Mouse (Mus musculus): ENCODE measurements at regions not wholly inside any gene's neighbourhood (a gene's known extent, or its start where the extent isn't known, plus 50 kb on each side); places are given as distances from the start of the nearest gene placed in this dataset.

DNA sequence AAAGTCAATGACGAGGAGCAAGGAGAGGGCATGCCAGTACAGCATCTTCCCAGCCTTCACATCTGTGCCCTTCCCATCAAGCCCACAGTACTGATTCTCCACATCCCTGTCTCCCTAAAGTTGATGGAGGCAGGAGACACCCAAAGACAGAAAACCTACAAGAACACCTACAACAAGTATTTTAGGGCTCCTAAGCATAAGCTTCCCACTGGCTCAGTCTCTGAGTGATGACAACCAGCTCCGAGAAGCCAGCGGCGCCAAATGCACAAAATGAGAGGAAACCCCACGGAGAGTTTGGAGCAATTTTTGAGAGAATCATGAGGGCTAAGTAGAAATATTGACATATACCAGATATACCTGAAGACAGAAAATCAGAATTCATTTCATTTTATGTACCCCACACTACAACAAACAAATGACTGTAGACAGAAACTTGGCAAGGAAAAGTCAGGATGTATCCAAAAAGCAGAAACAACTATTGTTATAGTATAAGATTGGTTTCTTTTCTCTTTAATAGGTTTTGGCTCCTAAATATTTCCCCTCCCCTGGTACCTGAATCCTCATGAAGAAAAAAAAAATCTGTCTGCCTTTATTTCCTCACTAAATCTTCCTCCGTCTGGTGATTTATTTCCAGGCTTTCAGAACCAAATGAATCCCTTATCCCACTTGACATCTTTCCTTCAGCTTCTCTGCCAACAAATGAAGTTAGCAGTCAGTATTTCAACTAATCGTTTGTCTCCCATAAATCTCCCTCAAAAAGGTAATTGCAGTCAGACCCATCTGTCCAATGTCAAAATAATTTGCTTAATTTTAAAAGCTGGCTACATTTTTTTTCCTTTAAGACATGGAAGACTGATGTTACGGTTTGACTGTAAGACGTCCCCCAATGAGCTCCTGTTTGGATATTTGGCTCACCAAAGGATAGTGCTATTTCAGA is 102.0 kb downstream of the Actbl2 start:
- 64% methylated on average over 9 of the region's 9 CpGs for WGBS
- Histone ChIP-seq H3K4me3 (no peak overlapping the region), H3K36me3 (no peaks in the 10 kb centered on the region), H3K27me3 (no peaks in the 10 kb centered on the region), H3K9me3 (no peaks in the 10 kb centered on the region), H3K27ac (no peak overlapping the region), H3K9ac (no peak overlapping the region), H3K4me1 (no peaks in the 10 kb centered on the region), H3K4me2 (replicated peaks) (no peak overlapping the region)
- no peak for ATAC-seq (ENCODE audit: low FRiP score, low read depth)

DNA sequence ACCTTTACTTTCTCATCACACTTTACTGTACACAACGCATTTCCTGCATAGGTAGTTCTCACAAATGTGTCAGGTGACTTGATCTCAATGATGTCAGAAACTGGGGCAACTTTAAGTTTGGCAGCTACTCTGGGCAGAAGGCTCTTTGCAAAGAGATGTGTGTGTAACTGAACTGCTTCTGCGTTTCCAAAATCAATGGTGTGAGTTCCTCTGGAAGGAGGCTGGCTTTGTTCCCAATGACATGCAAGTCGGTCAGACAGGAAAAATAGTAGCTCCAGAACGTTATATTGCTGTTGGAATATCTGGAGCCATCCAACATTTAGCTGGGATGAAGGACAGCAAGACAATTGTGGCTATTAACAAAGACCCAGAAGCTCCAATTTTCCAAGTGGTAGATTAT is 106.6 kb downstream of the Actbl2 start:
- ATAC-seq (ENCODE audit: low FRiP score, low read depth): no peak
- Histone ChIP-seq H3K27ac (no peak overlapping the region), H3K9me3 (peaks cover 6% of the 10 kb centered on the region; the same call in 1 of the 2 replicates), H3K9ac (no peak overlapping the region), H3K4me1 (no peaks in the 10 kb centered on the region), H3K4me3 (no peak overlapping the region), H3K27me3 (no peaks in the 10 kb centered on the region), H3K4me2 (replicated peaks) (no peak overlapping the region), H3K36me3 (no peaks in the 10 kb centered on the region)
- 81% methylated on average over 4 of the region's 4 CpGs for WGBS

DNA sequence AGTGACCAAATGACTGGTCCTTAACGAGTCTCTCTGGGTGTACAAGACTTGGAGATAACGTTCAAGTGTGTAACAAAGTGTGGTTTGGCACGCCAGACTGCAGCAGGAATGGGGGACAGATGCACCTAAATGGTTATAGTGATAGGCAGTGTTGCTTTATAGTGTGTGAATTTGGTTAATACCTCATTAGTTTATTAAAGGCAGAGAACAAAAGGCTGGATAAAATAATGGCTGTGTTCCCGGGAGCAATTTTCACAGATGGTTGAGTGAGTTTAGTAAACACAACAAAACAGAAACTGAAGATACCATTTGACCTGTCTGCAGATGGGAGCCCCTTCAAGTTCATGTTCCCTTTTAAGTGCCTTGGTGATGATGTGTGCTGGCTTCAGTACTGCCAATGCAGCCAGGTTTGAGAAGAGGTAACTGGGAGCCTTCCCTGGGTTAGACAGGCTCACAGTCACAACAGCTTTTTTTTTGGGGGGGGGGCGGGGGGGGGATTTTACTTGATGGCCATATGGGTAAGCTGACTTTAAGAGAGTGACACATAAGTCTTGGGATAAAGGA is 108.4 kb downstream of the Actbl2 start:
- no peak overlapping the region for H3K9ac ChIP-seq
- no peaks in the 10 kb centered on the region for H3K4me1 ChIP-seq
- no peak overlapping the region for H3K4me2 ChIP-seq (replicated peaks)
- H3K4me3 ChIP-seq: no peak overlapping the region
- no peak overlapping the region for H3K27ac ChIP-seq
- H3K36me3 ChIP-seq: no peaks in the 10 kb centered on the region
- H3K27me3 ChIP-seq: no peaks in the 10 kb centered on the region
- 51% methylated on average over 5 of the region's 5 CpGs for WGBS
- peaks cover 6% of the 10 kb centered on the region; the same call in 1 of the 2 replicates for H3K9me3 ChIP-seq
- ATAC-seq (ENCODE audit: low FRiP score, low read depth): no peak

DNA sequence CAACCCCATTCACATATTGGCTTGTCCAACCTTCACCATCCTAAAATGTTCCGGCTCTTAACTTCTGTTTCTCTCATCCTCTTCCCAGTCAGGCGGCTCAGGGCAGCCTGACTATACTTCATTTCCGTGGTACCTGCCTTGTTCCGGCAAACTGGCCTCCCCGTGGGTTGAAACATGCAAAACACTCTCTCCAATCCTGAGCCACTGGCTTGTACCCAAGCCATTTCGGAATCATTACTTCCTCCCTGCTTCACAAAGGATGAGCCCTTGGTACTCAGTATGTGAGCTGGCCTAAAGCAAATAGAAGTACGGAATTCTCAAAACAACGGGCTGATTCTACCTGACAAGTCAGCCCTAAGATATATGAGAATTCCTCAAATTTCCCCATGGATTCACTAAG is 112.1 kb downstream of the Actbl2 start:
- no peaks in the 10 kb centered on the region for H3K27me3 ChIP-seq
- no peak for ATAC-seq (ENCODE audit: low FRiP score, low read depth)
- no peaks in the 10 kb centered on the region for H3K4me1 ChIP-seq
- H3K4me2 ChIP-seq (replicated peaks): no peak overlapping the region
- WGBS: 89% methylated on average over 8 of the region's 8 CpGs
- peaks cover 6% of the 10 kb centered on the region; the same call in 1 of the 2 replicates for H3K9me3 ChIP-seq
- H3K9ac ChIP-seq: no peak overlapping the region
- H3K27ac ChIP-seq: no peak overlapping the region
- H3K36me3 ChIP-seq: no peaks in the 10 kb centered on the region
- H3K4me3 ChIP-seq: no peak overlapping the region

DNA sequence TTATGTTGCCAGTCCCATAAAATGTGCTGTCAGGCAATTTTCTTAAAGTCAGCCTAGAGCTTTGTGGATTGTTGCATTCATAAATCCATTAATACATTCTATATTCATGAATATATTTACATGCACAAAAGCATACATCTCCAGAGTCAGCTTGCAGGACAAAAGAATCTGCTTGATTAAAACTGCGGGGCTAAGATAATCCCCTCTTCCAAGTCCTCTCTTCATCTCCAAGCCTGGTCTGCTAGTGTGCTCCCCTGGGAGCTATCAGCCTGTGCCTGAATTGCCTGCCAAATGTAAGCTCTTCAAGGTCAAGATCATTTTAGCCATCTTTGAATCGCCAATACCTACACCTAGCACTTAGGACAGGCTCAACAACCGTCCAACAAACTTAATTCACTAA is 112.8 kb downstream of the Actbl2 start:
- peaks cover 6% of the 10 kb centered on the region; the same call in 1 of the 2 replicates for H3K9me3 ChIP-seq
- no peak overlapping the region for H3K4me3 ChIP-seq
- no peak overlapping the region for H3K27ac ChIP-seq
- no peaks in the 10 kb centered on the region for H3K36me3 ChIP-seq
- no peak overlapping the region for H3K4me2 ChIP-seq (replicated peaks)
- no peaks in the 10 kb centered on the region for H3K27me3 ChIP-seq
- H3K9ac ChIP-seq: no peak overlapping the region
- ATAC-seq (ENCODE audit: low FRiP score, low read depth): no peak
- no peaks in the 10 kb centered on the region for H3K4me1 ChIP-seq
- 59% methylated on average over 3 of the region's 3 CpGs for WGBS

DNA sequence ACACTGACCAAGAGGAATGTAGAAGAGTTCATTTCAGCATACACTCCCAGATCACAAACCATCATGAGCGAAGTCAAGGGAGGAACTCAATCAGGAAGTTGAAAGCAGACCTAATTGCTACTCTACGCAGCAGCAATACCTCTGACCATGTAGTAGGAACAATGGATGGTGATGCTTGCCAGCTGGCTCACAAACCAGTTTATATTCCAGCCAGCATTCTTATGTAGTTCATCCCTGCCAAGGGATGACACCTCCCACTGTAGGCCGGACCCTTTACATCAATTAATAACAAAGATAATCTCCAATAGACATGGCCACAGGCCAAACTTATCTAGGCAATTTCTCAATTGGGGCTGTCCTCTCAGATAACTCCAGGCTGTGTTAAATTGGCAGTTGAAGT is 115.1 kb downstream of the Actbl2 start:
- no peaks in the 10 kb centered on the region for H3K36me3 ChIP-seq
- H3K9me3 ChIP-seq: peaks cover 6% of the 10 kb centered on the region; the same call in 1 of the 2 replicates
- H3K4me2 ChIP-seq (replicated peaks): no peak overlapping the region
- whole genome bisulfite sequencing: 85% methylated on average over 3 of the region's 3 CpGs
- ATAC-seq (ENCODE audit: low FRiP score, low read depth): no peak
- no peaks in the 10 kb centered on the region for H3K4me1 ChIP-seq
- no peak overlapping the region for H3K9ac ChIP-seq
- no peak overlapping the region for H3K27ac ChIP-seq
- H3K4me3 ChIP-seq: no peak overlapping the region
- no peaks in the 10 kb centered on the region for H3K27me3 ChIP-seq

DNA sequence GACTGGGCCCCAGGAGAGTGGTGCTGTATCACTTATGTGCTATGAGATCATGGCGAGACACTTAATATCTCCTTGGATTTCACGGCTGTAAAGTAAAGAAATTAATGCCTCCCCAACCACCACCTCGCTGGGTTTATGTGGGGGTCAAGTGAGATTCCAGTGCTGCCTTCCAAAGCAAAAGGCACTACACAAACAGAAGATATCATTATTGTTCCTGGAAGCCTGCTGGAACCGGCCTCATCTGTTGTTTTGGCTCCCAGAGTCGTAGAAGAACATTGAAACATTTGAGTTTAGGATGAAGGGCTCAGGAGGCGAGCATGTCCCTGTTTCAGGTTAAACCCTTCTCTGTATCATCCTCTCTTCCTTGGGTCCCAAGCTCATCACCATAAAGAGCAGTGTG is 116.6 kb downstream of the Gpbp1 start:
- whole genome bisulfite sequencing: 62% methylated on average over 6 of the region's 6 CpGs
- Histone ChIP-seq H3K4me2 (replicated peaks) (no peak overlapping the region), H3K4me1 (no peaks in the 10 kb centered on the region), H3K4me3 (no peak overlapping the region), H3K27ac (no peak overlapping the region), H3K9ac (no peak overlapping the region), H3K27me3 (no peaks in the 10 kb centered on the region), H3K9me3 (no peaks in the 10 kb centered on the region), H3K36me3 (no peaks in the 10 kb centered on the region)
- peak; percentile 75; the same call in 1 of the 2 replicates for ATAC-seq (ENCODE audit: low FRiP score, low read depth)

DNA sequence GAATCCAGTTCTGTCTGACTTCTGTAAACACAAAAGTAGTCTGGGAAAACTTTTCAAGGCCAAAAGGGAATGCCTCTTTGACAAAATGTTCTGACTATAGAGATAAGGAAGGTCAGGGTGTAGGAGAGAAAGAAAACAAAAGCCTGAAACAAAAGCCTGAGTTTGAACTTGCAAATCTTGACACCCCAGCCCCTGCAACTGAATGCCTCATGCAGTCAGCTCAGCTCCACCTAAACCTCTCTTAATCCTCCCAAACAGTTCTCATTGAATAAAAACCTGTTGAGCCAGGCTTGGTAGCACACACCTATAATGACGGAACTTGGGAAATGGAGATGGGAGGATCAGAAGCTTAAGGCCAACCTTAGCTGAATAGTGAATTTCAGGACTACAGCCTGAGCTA is 116.1 kb downstream of the Gpbp1 start:
- Histone ChIP-seq H3K27me3 (no peaks in the 10 kb centered on the region), H3K27ac (no peak overlapping the region), H3K4me2 (replicated peaks) (no peak overlapping the region), H3K4me3 (no peak overlapping the region), H3K4me1 (no peaks in the 10 kb centered on the region), H3K36me3 (no peaks in the 10 kb centered on the region), H3K9ac (no peak overlapping the region), H3K9me3 (no peaks in the 10 kb centered on the region)
- WGBS: 58% methylated on average over 1 of the region's 1 CpGs
- ATAC-seq (ENCODE audit: low FRiP score, low read depth): no peak

All from limb, embryonic 13.5 days (tissue).